Mouse (Mus musculus): Measurements from ENCODE around the gene Ccr3. TPM values are rescaled to one million over a fixed set of nuclear protein-coding genes. Genes with fewer than 3 reads are reported as not detected.

Gene Ccr3
- total and polyA plus RNA-seq, 3 experiments: 0.04 TPM; not detected in 2

DNA sequence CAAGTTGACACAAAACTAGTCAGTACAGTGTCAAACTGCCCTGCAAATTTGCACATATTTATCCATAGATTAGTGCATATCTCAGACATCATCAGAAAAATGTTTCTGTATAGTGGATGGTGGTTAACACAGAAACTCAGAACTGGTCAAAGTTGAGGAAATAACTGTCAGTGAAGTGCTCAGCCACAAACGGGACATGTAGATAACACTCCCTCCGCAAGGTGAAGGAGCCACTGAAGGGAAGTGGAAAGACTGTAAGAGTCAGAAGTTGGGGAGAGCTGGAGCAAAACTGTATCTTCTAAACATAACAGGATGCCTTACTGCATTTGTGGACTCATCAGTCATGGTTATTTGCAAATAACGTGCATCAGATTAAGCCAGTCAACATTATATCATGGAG is 24.1 kb upstream of the Ccr3 start:
- Histone ChIP-seq H3K79me2 (replicated peaks; ENCODE audit: control insufficient read depth, extremely low read depth, insufficient read depth, poor library complexity, severe bottlenecking) (no peaks in the 10 kb centered on the region), H3K9me3 (replicated peaks; ENCODE audit: low read length) (no peaks in the 10 kb centered on the region), H3K4me3 (replicated peaks in 1 of 3; ENCODE audit: low read depth in 2 of 3, low read length in 2 of 3, poor library complexity in 1 of 3) (no peak overlapping the region), H3K27me3 (replicated peaks) (no peaks in the 10 kb centered on the region), H3K27ac (ENCODE audit: insufficient read depth, low read depth) (no peak overlapping the region), H3K9ac (ENCODE audit: insufficient read depth, low read depth) (no peak overlapping the region), H3K36me3 (replicated peaks in 1 of 2; ENCODE audit: control insufficient read depth in 1 of 2, insufficient read depth in 1 of 2, low read length in 1 of 2) (no peaks in the 10 kb centered on the region), H3K4me1 (ENCODE audit: control insufficient read depth in 1 of 2, insufficient read depth in 2 of 2) (peaks cover 0 to 2% of the 10 kb centered on the region in 2 experiments; a peak in 1 of 4 replicates), H3K4me2 (ENCODE audit: insufficient read depth, low read depth, poor library complexity, severe bottlenecking) (no peak overlapping the region)
- dilution Hi-C loops (cut with MboI; ENCODE audit: extremely low pct_ligation_motif_present, extremely low pct_unique_long_range_greater_than_20kb, low sequenced_read_pairs): no loop called here
- no peak for TF ChIP-seq TBP (conservative IDR thresholded peaks at IDR 0.05; ENCODE audit: low read depth, low read length)
- no peak for TF ChIP-seq JUND (conservative IDR thresholded peaks at IDR 0.05; ENCODE audit: low read depth, low read length)
- TF ChIP-seq GABPA (IDR thresholded peaks at IDR 0.05; ENCODE audit: insufficient replicate concordance, low read depth, low read length): no peak
- TF ChIP-seq ZNF384 (IDR thresholded peaks at IDR 0.05; ENCODE audit: low read depth, low read length): no peak
- TF ChIP-seq E2F4 (IDR thresholded peaks at IDR 0.05; ENCODE audit: insufficient replicate concordance, low read depth, low read length): no peak
- TF ChIP-seq POLR2AphosphoS2 (IDR thresholded peaks at IDR 0.05; ENCODE audit: low read depth, low read length): no peak
- no peak for TF ChIP-seq JUN (IDR thresholded peaks at IDR 0.05; ENCODE audit: insufficient read depth, low read depth, low read length)
- no peak for TF ChIP-seq USF1 (IDR thresholded peaks at IDR 0.05; ENCODE audit: low read depth, low read length)
- no peak for TF ChIP-seq MYC (IDR thresholded peaks at IDR 0.05; ENCODE audit: low read depth, low read length)
- no peak for TF ChIP-seq NELFE (IDR thresholded peaks at IDR 0.05; ENCODE audit: low read depth, low read length)
- TF ChIP-seq CHD1 (IDR thresholded peaks at IDR 0.05; ENCODE audit: low read depth, low read length): no peak
- no peak for TF ChIP-seq IRF4 (IDR thresholded peaks at IDR 0.05; ENCODE audit: low read depth, low read length)
- no peak for TF ChIP-seq SIN3A (IDR thresholded peaks at IDR 0.05; ENCODE audit: low read length)
- TF ChIP-seq CHD2 (IDR thresholded peaks at IDR 0.05; ENCODE audit: low read length): no peak
- no peak for TF ChIP-seq TCF12 (IDR thresholded peaks at IDR 0.05; ENCODE audit: low read depth, low read length)
- TF ChIP-seq EP300 (IDR thresholded peaks at IDR 0.05; ENCODE audit: low read length): no peak
- no peak for TF ChIP-seq HCFC1 (IDR thresholded peaks at IDR 0.05; ENCODE audit: low read depth, low read length)
- no peak for TF ChIP-seq ZKSCAN1 (IDR thresholded peaks at IDR 0.05; ENCODE audit: borderline replicate concordance, low read depth, low read length)
- no peak for DNase-seq (ENCODE audit: extremely low read depth)
- in situ Hi-C loops (cut with MboI; ENCODE audit: low pct_ligation_motif_present, low pct_unique_long_range_greater_than_20kb, low sequenced_read_pairs): no loop called here

DNA sequence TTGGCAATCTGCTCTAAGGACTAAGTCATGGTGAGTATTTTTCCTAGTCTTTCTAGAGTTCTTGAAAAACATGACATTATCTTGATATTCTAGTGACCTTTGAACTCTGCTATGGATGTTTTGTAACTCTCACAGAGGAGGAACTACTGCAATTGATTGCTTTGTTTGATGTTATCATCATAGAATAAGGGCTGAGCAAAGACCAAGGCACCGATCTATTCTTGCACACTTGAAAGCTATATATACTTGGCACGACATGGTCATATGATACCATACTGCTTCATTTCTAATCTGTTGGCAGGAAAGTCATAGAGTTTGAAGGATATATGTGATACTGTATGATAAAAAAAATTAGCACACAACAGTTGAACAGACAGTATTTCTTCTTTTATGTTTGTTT is 22.0 kb upstream of the Ccr3 start:
- Histone ChIP-seq H3K27me3 (replicated peaks) (no peaks in the 10 kb centered on the region), H3K36me3 (replicated peaks in 1 of 2; ENCODE audit: control insufficient read depth in 1 of 2, insufficient read depth in 1 of 2, low read length in 1 of 2) (no peaks in the 10 kb centered on the region), H3K9me3 (replicated peaks; ENCODE audit: low read length) (no peaks in the 10 kb centered on the region), H3K4me2 (ENCODE audit: insufficient read depth, low read depth, poor library complexity, severe bottlenecking) (no peak overlapping the region), H3K4me1 (ENCODE audit: control insufficient read depth in 1 of 2, insufficient read depth in 2 of 2) (peaks cover 0 to 2% of the 10 kb centered on the region in 2 experiments; a peak in 1 of 4 replicates), H3K4me3 (replicated peaks in 1 of 3; ENCODE audit: low read depth in 2 of 3, low read length in 2 of 3, poor library complexity in 1 of 3) (no peak overlapping the region), H3K27ac (ENCODE audit: insufficient read depth, low read depth) (no peak overlapping the region), H3K9ac (ENCODE audit: insufficient read depth, low read depth) (no peak overlapping the region), H3K79me2 (replicated peaks; ENCODE audit: control insufficient read depth, extremely low read depth, insufficient read depth, poor library complexity, severe bottlenecking) (no peaks in the 10 kb centered on the region)
- no peak for DNase-seq (ENCODE audit: extremely low read depth)
- in situ Hi-C loops (cut with MboI; ENCODE audit: low pct_ligation_motif_present, low pct_unique_long_range_greater_than_20kb, low sequenced_read_pairs) (no loop called here), dilution Hi-C loops (cut with MboI; ENCODE audit: extremely low pct_ligation_motif_present, extremely low pct_unique_long_range_greater_than_20kb, low sequenced_read_pairs) (no loop called here)
- TF ChIP-seq MAX (IDR thresholded peaks at IDR 0.05; ENCODE audit: low read length) (no peak), ETS1 (conservative IDR thresholded peaks at IDR 0.05; ENCODE audit: low read depth, low read length) (no peak), ZKSCAN1 (IDR thresholded peaks at IDR 0.05; ENCODE audit: borderline replicate concordance, low read depth, low read length) (no peak), ELF1 (IDR thresholded peaks at IDR 0.05; ENCODE audit: low read depth, low read length) (no peak), TCF12 (IDR thresholded peaks at IDR 0.05; ENCODE audit: low read depth, low read length) (no peak), CHD2 (IDR thresholded peaks at IDR 0.05; ENCODE audit: low read length) (no peak), UBTF (IDR thresholded peaks at IDR 0.05; ENCODE audit: low read depth, low read length) (no peak), SMC3 (IDR thresholded peaks at IDR 0.05; ENCODE audit: low read depth, low read length) (no peak), KAT2A (IDR thresholded peaks at IDR 0.05; ENCODE audit: insufficient replicate concordance, low read length) (no peak), POLR2A (IDR thresholded peaks at IDR 0.05; ENCODE audit: low read depth, low read length) (no peak), EP300 (IDR thresholded peaks at IDR 0.05; ENCODE audit: low read length) (no peak), USF2 (conservative IDR thresholded peaks at IDR 0.05; ENCODE audit: low read depth, low read length) (no peak), NELFE (IDR thresholded peaks at IDR 0.05; ENCODE audit: low read depth, low read length) (no peak), JUN (IDR thresholded peaks at IDR 0.05; ENCODE audit: insufficient read depth, low read depth, low read length) (no peak), MEF2A (IDR thresholded peaks at IDR 0.05; ENCODE audit: borderline replicate concordance, low read depth, low read length) (no peak), MXI1 (IDR thresholded peaks at IDR 0.05; ENCODE audit: low read depth, low read length) (no peak), MYC (IDR thresholded peaks at IDR 0.05; ENCODE audit: low read depth, low read length) (no peak), IRF4 (IDR thresholded peaks at IDR 0.05; ENCODE audit: low read depth, low read length) (no peak), JUND (conservative IDR thresholded peaks at IDR 0.05; ENCODE audit: low read depth, low read length) (no peak)

All from CH12.LX (cell line).